18 mouse cellular contexts compared by ENCODE assay signal in genomic region chr10:63272868-63273267, GRCm38 (mm10). TPM values are rescaled to one million over a fixed set of nuclear protein-coding genes. Genes with fewer than 3 reads are reported as not detected.
A peak's percentile ranks its signal among the peaks of the same experiment; 100 is the strongest.
DNase-seq lines count a peak whose midpoint lies in the region; ATAC-seq lines count a peak whose summit lies in the region.
"Had no signal": no experiment of that assay in that cellular context is flagged by ENCODE, and none has a peak within 500 bp of the region (broad histone marks: within the 10 kb centered on the region; RNA-seq: fewer than 3 reads in every experiment).

No protein-coding gene starts in this region.

- no peaks in the 10 kb centered on the region for H3K9me3 ChIP-seq in heart, embryonic 12.5 days (replicated peaks)
- no peaks in the 10 kb centered on the region for H3K9me3 ChIP-seq in forebrain, embryonic 10.5 days
- H3K9me3 ChIP-seq: embryonic facial prominence, embryonic 12.5 days; hindbrain, embryonic 10.5 days; neural tube, embryonic 12.5 days had no signal

- H3K27ac ChIP-seq in heart, embryonic 12.5 days (ENCODE audit: poor library complexity, severe bottlenecking), result no peak overlapping the region; the same call in 1 of the 2 replicates
- H3K27ac ChIP-seq in forebrain, embryonic 10.5 days, result no peak overlapping the region
- H3K27ac ChIP-seq: embryonic facial prominence, embryonic 12.5 days; hindbrain, embryonic 10.5 days; neural tube, embryonic 12.5 days had no signal

- no peaks in the 10 kb centered on the region for H3K27me3 ChIP-seq in heart, embryonic 12.5 days (replicated peaks)
- no peaks in the 10 kb centered on the region for H3K27me3 ChIP-seq in forebrain, embryonic 10.5 days (ENCODE audit: poor library complexity, severe bottlenecking)
- H3K27me3 ChIP-seq: embryonic facial prominence, embryonic 12.5 days; neural tube, embryonic 12.5 days had no signal

- no peak overlapping the region for H3K9ac ChIP-seq in heart, embryonic 12.5 days
- H3K9ac ChIP-seq: embryonic facial prominence, embryonic 12.5 days; neural tube, embryonic 12.5 days had no signal

- no peaks in the 10 kb centered on the region for H3K4me1 ChIP-seq in heart, embryonic 12.5 days (replicated peaks)
- no peaks in the 10 kb centered on the region for H3K4me1 ChIP-seq in forebrain, embryonic 10.5 days
- H3K4me1 ChIP-seq: embryonic facial prominence, embryonic 12.5 days; hindbrain, embryonic 10.5 days; neural tube, embryonic 12.5 days had no signal

- WGBS in heart, embryonic 12.5 days, result 82% methylated on average over 5 of the region's 5 CpGs
- 92% methylated on average over 5 of the region's 5 CpGs for WGBS in forebrain, embryonic 10.5 days

- ATAC-seq in heart, embryonic 12.5 days (ENCODE audit: insufficient number of reproducible peaks, low FRiP score), result peak; percentile 44; the same call in 1 of the 2 replicates
- ATAC-seq in megakaryocyte progenitor cell, adult 5-6 weeks (replicated peaks; ENCODE audit: poor library complexity), result peak; percentile 52

- no peak overlapping the region for H3K4me3 ChIP-seq in heart, embryonic 12.5 days
- H3K4me3 ChIP-seq in forebrain, embryonic 10.5 days, result no peak overlapping the region
- H3K4me3 ChIP-seq: embryonic facial prominence, embryonic 12.5 days; hindbrain, embryonic 10.5 days; neural tube, embryonic 12.5 days had no signal

- no peak overlapping the region for H3K4me2 ChIP-seq in heart, embryonic 12.5 days
- H3K4me2 ChIP-seq: embryonic facial prominence, embryonic 12.5 days; midbrain, embryonic 11.5 days; neural tube, embryonic 12.5 days had no signal

- DNase-seq in heart, adult 18-20 months, result no peak
- peak; percentile 44 for DNase-seq in c-Kit-negative CD71-positive TER-119-positive erythroid progenitor cells, embryonic 14.5 days (ENCODE audit: low read depth, low spot score)
- peak; percentile 55 for DNase-seq in liver
- no peak for DNase-seq in T-cell, adult 2 months (ENCODE audit: low spot score)
- DNase-seq in forebrain, embryonic 10.5 days (ENCODE audit: extremely low spot score, low spot score), result no peak
- no peak for DNase-seq in frontal cortex, postnatal 14 days (ENCODE audit: low spot score in 2 of 2)
- DNase-seq: cerebellum, adult 18-20 months; layer of hippocampus, postnatal 36 days; lung, adult 18-20 months; lung, postnatal 36 days; right cerebral cortex, postnatal 25 days; thymus, adult 18-20 months had no signal

- peaks cover 55% of the 10 kb centered on the region for H3K36me3 ChIP-seq in heart, embryonic 12.5 days
- peaks cover 77% of the 10 kb centered on the region for H3K36me3 ChIP-seq in forebrain, embryonic 10.5 days (replicated peaks)

RNA-seq across cellular contexts. Expression of gene Herc4, which starts 29.3 kb away (rescaled TPM):
- 29.9 and 32.1 TPM in 2 replicates for polyA plus RNA-seq in heart, embryonic 12.5 days (2016; fragmentation: Nextera tagmentation; extraction: Ambion mirVana)
- 10 to 100 TPM; 33.5 to 36.3 TPM for total RNA-seq in heart, adult 18-20 months (2021)
- 84.0 and 88.0 TPM in 2 replicates for total RNA-seq in megakaryocyte progenitor cell, adult 5-6 weeks (2015)
- 56.3 and 59.2 TPM in 2 replicates for total RNA-seq in megakaryocyte progenitor cell, adult 5-6 weeks (2017)
- polyA plus RNA-seq in forebrain, embryonic 10.5 days (2016; fragmentation: Nextera tagmentation; extraction: Ambion mirVana), result 50.0 and 54.0 TPM in 2 replicates

Comparison
In these comparisons a context has a peak if more than half of its experiments do, and no peak if none do; other contexts are left out.
1. DNase-seq: peak in c-Kit-negative CD71-positive TER-119-positive erythroid progenitor cells, embryonic 14.5 days (single experiment) and liver (single experiment); none in heart, adult 18-20 months (0 of 2), T-cell, adult 2 months (single experiment), forebrain, embryonic 10.5 days (single experiment) and frontal cortex, postnatal 14 days (0 of 2).